Mouse (Mus musculus) lung, postnatal 0 days (tissue): ENCODE measurements around the gene Pibf1.

Experiments used
- CTCF ChIP-seq: IDR thresholded peaks from 2 replicates; pipeline ENCODE4 v1.5.1; 2016; ENCODE audit warnings: antibody characterized with exemption, mild to moderate bottlenecking
- EP300 ChIP-seq: IDR thresholded peaks from 2 replicates; pipeline ENCODE4 v1.6.1; 2016; ENCODE audit warnings: antibody characterized with exemption, mild to moderate bottlenecking, control low read depth

DNA sequence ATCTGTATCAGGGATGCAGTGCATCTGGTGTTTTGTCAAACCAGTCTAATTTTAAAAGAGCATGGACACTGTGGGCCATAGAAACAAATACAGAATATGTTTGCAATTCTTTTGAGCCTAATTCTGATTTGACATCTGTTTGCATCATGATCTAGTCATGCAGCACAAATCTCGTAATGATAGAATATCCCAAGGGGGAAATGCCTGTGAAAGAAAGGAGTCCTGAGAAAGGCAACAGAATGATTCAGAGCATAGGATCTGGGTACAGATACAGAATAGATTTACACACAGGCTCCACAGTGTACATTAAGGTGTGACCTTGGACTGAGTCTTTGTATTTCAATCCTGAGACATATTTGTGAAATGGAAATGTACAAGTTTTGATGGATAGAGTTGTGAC lies 47.6 kb downstream of the Pibf1 start:
- TF ChIP-seq CTCF = no peak
- no peak for TF ChIP-seq EP300
